8 mouse cellular contexts compared by ENCODE assay signal in the genomic region with DNA sequence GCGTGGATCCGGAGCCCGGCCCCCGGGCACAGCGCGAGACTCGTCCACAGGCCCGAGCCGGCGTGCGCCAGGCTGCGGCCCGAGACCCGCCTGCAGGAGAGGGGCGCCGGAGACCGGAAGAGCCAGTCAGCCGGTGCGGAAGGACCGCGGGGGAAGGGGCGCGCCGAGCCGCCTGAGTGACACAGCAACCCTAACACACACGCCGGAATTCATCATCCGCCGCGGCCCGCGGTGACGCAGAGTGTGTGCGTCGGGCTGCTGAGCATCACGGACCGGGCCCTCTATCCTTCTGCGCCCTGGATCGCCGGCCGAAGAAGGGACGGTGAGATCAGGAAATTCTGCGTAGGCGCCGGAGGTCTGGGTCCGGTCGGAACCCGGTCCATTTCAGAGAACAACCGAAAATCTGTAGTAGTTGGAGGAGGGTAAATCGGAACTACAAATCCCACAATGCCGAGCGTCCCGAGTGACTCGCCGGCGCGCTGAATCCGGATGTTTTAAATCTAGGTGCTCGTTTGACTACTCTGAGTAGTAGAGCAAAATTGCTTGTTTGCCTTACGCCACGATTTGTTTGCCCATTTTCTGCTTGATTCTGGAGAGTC. TPM values are rescaled to one million over a fixed set of nuclear protein-coding genes. Genes with fewer than 3 reads are reported as not detected.
DNase-seq lines count a peak whose midpoint lies in the region; ATAC-seq lines count a peak whose summit lies in the region.

Gene Plaa (minus strand): TSS at position 214 of the 599 bp plus-strand sequence.

- peak within 1 kb of the TSS; percentile 95 for H3K9ac ChIP-seq in hindbrain, embryonic 11.5 days (ENCODE audit: low read depth, low read length)

- no peaks in the 10 kb centered on the region for H3K4me1 ChIP-seq in hindbrain, embryonic 11.5 days (replicated peaks; ENCODE audit: control insufficient read depth, insufficient read depth, low read length)

- peak; percentile 100 for ATAC-seq in hindbrain, embryonic 11.5 days (ENCODE audit: low FRiP score)

- DNase-seq in MN1 (ENCODE audit: low spot score) = peak; percentile 87
- DNase-seq in cerebellum, adult 9-10 months = peak; percentile 86
- DNase-seq in frontal cortex, adult 2 months (ENCODE audit: extremely low spot score in 1 of 2, low spot score in 1 of 2) = peak; percentile 89 to 93
- peak; percentile 95 for DNase-seq in hindbrain, embryonic 11.5 days (ENCODE audit: low spot score)
- peak; percentile 92 to 93 for DNase-seq in layer of hippocampus, postnatal 10 days (ENCODE audit: low spot score in 2 of 2)
- DNase-seq in lung, postnatal 10 days = peak; percentile 93
- peak; percentile 90 for DNase-seq in ovary, postnatal 36 days (ENCODE audit: low spot score)
- DNase-seq in thymus, postnatal 25 days = peak; percentile 91

- H3K4me3 ChIP-seq in hindbrain, embryonic 11.5 days (ENCODE audit: low read depth, low read length) = peak within 1 kb of the TSS; percentile 88

- H3K27me3 ChIP-seq in hindbrain, embryonic 11.5 days (ENCODE audit: control insufficient read depth, insufficient read depth, low read length) = no peaks in the 10 kb centered on the region

- under 1% methylated on average over 51 of the region's 61 CpGs for WGBS in hindbrain, embryonic 11.5 days

- H3K27ac ChIP-seq in hindbrain, embryonic 11.5 days (ENCODE audit: low read depth, low read length) = peak within 1 kb of the TSS; percentile 84

- no peaks in the 10 kb centered on the region for H3K36me3 ChIP-seq in hindbrain, embryonic 11.5 days (ENCODE audit: control insufficient read depth, insufficient read depth, low read length)

- H3K9me3 ChIP-seq in hindbrain, embryonic 11.5 days (ENCODE audit: control insufficient read depth, low read length) = no peaks in the 10 kb centered on the region

- H3K4me2 ChIP-seq in hindbrain, embryonic 11.5 days (replicated peaks; ENCODE audit: low read depth, low read length) = peak within 1 kb of the TSS; percentile 64

RNA-seq across cellular contexts. Expression of gene Plaa, which starts in this region (rescaled TPM):
- 32.4 and 36.4 TPM in 2 replicates for polyA plus RNA-seq in frontal cortex, adult 2 months (2012; rRNA removed)
- polyA plus RNA-seq in hindbrain, embryonic 11.5 days (2014; fragmentation: Nextera tagmentation; extraction: Ambion mirVana) = 96.4 and 97.7 TPM in 2 replicates
- total RNA-seq in layer of hippocampus, postnatal 10 days (2021) = 10 to 100 TPM; 71.9 to 72.4 TPM

Comparison
In these comparisons a context has a peak if more than half of its experiments do, and no peak if none do; other contexts are left out.
1. Peak in every context shown above with its lines: DNase-seq, ATAC-seq, H3K4me3 ChIP-seq and H3K27ac ChIP-seq.